Mouse (Mus musculus): ENCODE results near the gene Cyp2c23.

DNA sequence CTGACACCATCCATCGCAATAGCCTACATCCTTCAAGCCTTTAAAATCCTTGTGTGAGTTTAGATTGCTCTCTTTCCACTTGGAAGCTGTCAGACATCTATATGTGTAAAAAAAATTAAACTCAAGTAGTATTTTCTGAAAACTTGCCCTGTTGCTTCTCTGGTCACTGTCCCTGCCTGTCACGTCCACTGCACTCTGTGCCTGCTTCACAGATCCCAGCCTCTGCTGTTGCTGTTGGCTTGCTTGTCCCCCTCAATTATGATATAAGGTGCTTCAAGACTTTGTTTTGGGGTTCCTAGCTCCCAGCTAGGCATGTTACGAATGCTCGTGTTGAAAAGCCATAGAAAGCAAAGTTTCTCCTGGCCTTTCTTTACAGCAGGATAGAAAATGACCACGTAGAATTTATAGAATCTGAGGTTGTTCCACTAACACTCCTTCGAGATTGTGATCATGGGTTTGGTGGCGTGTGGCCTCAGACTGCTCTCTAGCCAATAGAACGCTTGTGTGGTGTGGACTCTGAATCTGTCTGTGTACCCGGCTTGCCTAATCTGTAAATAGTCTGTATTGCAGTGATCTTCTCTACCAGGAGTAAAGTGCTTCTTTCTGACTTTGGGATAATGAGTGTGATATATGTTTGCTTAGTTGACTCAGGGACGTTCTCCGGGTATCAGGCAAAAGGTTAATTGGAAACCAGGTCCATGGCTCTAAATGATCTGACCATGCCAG is 30.0 kb downstream of the Cyp2c23 start:
- TF ChIP-seq CTCF (IDR thresholded peaks at IDR 0.05), result no peak
- no peak for TF ChIP-seq EP300 (IDR thresholded peaks at IDR 0.05)

Measured in lung, postnatal 0 days (tissue).